Mouse (Mus musculus) fat pad, adult 2 months (tissue): ENCODE measurements at regions not wholly inside any gene's neighbourhood (a gene's known extent, or its start where the extent isn't known, plus 50 kb on each side); places are given as distances from the start of the nearest gene placed in this dataset.
"Not testable (repeated sequence)": the region's sequence is repeated elsewhere in the genome, so short reads cannot be mapped to it uniquely, and the experiment has no call there.

Experiments used
- DNase-seq: peaks from one replicate; pipeline ENCODE4 v3.0.0-alpha.2; 2011; ENCODE audit warnings: low read depth, low spot score; ENCODE audit errors: extremely low read depth

DNA sequence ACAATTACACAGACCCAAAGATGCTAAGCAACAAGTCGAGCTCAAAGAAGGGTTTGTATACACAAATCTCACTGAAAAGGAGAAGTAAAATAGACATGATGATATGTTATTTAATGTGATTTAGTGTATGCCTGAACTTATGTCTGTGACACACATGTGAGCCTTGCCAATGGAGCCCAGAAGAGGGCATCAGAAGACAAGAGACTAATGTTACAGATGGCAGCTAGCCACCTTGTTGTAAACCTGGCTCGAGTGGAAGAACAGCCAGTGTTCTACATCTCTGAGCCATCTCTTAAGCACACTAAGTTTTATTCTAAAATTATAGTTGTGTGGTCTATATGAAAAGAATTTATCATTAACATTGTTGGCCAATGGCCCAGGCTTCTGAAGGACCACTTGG, 943.7 kb upstream of the Prmt6 start:
- no peak for DNase-seq

DNA sequence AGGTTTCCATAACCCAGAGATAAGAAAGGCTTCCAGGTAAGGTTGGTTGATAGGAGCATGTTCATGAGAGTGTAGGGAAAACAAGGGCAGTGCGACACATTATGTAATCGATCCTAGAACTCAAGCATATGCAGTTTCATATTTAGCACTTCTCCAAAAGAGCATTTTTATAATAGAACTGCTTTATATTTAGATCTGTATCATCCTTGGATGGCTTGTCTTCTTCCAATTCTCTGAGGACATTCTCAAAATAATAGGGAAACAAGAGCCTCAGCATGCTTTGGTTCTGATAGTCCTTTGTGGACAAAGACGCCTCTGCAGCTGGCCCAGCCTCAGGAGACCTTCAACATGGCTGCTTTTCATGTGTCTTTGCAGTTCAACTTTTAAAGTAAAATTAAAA, 915.9 kb upstream of the Prmt6 start:
- no peak for DNase-seq

DNA sequence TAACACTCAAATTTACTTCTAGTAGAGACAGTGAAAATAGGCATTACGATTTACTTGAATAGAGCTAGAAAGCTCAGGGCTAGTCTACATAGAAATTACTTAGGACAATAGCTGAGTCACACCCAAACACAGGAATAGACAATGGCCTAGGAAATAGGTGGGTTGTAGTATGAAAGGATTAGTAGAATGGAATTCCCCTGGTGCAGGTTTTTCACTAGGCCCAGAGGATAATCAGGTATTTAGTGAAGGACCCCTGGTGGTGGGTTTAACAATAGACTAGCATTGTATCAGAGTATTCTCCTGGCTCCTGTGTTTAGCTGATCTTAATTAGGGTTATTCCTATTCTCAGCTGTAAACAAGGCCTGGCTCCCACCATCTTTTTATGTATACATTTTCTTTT, 890.4 kb upstream of the Prmt6 start:
- DNase-seq: not testable (repeated sequence)

DNA sequence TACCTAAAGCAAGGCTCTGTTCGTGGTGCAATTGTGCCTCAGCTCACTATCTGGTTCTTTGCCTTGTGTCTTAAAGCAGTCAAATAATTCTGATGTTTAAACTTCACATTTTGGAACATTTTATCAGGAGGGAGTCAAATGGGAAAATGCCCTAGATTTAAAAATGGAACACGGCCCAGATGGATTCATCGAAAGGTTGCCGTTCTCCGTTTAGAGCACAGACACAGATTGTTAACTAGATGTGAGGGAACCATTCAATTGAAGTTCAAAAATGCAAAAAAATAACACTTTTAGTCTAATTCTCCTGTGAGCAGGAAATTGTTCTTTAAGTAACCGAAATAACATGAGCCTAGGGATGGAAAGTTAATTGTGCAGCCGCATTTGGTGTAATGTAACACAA, 858.2 kb upstream of the Prmt6 start:
- DNase-seq: no peak

DNA sequence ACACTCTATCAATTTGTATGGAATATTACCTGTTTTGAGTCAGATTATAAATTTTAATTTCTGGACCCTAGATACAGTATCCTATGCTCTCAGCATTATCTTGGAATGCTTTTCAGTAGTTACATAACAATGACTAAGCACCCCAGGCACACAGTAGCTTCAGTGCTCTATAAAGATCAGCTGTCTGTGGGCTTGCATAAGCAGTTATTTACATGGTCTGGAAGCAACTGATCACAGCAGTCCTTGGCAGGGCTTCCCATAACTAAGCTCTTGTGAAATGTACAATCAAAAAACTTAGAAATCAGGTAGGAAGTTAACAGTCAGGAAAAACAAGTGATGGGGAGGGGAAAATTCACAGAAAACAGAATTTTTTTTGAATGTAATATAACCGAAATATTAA, 851.8 kb upstream of the Prmt6 start:
- no peak for DNase-seq

DNA sequence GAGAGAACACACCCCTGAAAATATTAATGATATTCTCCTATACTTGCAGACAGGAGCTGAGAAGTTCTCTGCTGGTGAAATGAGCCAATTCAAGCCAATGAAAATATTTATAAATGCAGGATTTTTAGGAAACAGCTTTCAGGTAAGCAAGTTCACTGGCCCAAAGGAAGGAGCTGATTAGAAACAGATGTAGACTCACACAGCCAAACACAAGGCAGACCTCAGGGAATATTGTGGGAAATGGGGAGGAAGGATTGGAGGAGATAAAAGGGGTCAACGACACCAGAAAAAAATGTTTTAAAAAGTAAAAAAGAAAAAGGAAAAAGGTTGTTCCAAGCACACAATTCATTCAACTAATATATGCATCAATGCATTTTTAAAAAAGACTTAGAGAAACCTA, 823.5 kb upstream of the Prmt6 start:
- DNase-seq: no peak

DNA sequence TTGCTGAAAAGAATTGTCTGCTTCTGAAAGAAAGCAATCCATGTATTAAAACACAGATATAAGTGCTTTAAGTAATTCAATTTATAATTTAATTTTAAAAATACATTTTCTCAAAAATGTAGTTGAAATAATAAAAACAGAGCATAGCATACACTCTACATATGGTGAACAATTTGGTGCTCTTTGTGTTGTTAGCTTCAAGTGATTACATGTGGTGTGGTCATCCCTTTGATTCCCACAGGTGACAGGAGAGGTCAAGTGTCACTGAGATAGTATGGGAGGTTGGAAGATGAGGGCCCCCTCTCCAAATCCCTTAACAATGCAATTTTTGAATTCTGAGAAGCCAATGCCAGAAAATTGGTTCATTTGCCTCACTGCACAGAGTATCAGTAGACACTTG, 819.5 kb upstream of the Prmt6 start:
- no peak for DNase-seq

DNA sequence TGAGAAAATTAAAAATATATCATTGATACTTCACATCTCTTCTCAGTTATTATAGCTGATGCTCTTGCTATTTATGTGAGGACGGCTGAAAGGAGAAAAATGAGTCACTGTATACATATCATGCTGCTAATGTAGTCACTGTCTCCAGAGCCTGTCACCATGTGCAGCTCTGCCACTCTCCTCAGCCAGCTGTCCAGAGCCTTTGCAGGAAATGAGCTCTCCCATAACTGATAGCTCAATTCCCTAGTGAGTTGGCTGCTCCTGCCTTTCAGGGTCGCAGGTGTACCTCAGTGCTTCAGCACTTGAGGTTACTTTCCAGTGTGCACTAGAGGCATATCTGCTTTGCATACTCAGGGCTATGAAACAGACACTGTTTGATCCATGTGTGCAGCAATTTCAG, 819.0 kb upstream of the Prmt6 start:
- no peak for DNase-seq

DNA sequence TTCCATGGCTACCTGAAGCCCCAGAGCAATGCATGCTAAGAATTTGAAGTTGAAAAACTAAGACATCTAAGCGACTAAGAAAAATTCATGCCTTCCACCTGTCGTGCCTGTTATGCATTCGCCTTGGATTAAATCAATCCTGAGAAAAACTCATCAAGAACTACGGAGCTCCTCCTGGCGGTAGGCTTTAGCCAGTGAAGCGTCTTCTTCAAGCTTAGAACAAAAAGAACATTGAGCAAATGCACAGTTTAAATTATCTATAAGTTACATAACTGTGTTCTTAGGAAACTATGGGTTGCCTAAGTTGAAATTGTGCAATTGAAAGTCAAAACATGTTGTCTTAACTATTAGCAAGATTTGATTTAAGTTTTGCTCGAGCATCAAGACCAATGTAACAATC, 818.4 kb upstream of the Prmt6 start:
- DNase-seq: peak; percentile 68

DNA sequence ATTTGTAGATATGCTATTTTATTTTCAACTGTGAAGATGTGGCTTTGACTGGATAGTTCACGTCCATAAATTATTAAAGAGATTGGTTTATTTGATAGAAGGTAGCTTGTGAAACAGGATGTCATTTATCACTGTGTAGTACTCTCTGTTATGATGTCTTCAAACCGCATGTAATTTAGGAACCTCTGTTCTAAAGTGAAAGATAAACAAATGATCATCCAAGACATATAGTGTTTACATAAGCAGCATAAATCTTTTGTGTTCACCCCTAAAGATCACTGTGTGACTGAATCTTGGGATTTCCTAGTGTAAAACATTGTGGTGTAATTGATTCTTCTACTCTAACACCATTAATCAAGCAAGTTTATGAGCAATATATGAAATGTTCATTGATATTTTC, 798.8 kb upstream of the Prmt6 start:
- DNase-seq: no peak
